Mouse (Mus musculus): ENCODE results near the gene Pank4.
A peak's percentile ranks its signal among the peaks of the same experiment; 100 is the strongest.

Pank4 gene

GRCm38 (mm10) chr4:154963901-154964580 is at the start of gene Pank4:
Gene Pank4, plus strand, starts transcription at chr4:154964123.
- DNase-seq (ENCODE audit: low spot score in 2 of 2) = peak; percentile 87 to 91

- DNase-seq (ENCODE audit: low spot score in 2 of 2) = no peak
These were observed 49.7 kb upstream of the Pank4 start for GRCm38 (mm10) chr4:154914252-154914651.

GRCm38 (mm10) chr4:154914707-154915106 is 49.2 kb upstream of the Pank4 start:
- DNase-seq (ENCODE audit: low spot score in 2 of 2) = no peak

- no peak for DNase-seq (ENCODE audit: low spot score in 2 of 2)
These were observed 48.6 kb upstream of the Pank4 start for GRCm38 (mm10) chr4:154915286-154915685.

GRCm38 (mm10) chr4:154916662-154917061 is 47.3 kb upstream of the Pank4 start:
- DNase-seq (ENCODE audit: low spot score in 2 of 2) = no peak

GRCm38 (mm10) chr4:154922291-154922690 is 41.6 kb upstream of the Pank4 start:
- no peak for DNase-seq (ENCODE audit: low spot score in 2 of 2)

- no peak for DNase-seq (ENCODE audit: low spot score in 2 of 2)
These were observed 41.0 kb upstream of the Pank4 start for GRCm38 (mm10) chr4:154922931-154923330.

- DNase-seq (ENCODE audit: low spot score in 2 of 2) = no peak
These were observed 38.5 kb upstream of the Pank4 start for GRCm38 (mm10) chr4:154925413-154925812.

GRCm38 (mm10) chr4:154926969-154927898 is 36.7 kb upstream of the Pank4 start:
- DNase-seq (ENCODE audit: low spot score in 2 of 2) = no peak

GRCm38 (mm10) chr4:154927899-154928337 is 36.0 kb upstream of the Pank4 start:
- no peak for DNase-seq (ENCODE audit: low spot score in 2 of 2)

GRCm38 (mm10) chr4:154928395-154929087 is 35.4 kb upstream of the Pank4 start, which contains the start of gene Tnfrsf14:
Gene Tnfrsf14, minus strand, starts transcription at chr4:154928563.
- no peak for DNase-seq (ENCODE audit: low spot score in 2 of 2)

GRCm38 (mm10) chr4:154929088-154929660 is 34.7 kb upstream of the Pank4 start:
- no peak for DNase-seq (ENCODE audit: low spot score in 2 of 2)

GRCm38 (mm10) chr4:154933306-154933907 is 30.5 kb upstream of the Pank4 start:
- no peak for DNase-seq (ENCODE audit: low spot score in 2 of 2)

- DNase-seq (ENCODE audit: low spot score in 2 of 2) = no peak
These were observed 29.1 kb upstream of the Pank4 start for GRCm38 (mm10) chr4:154934800-154935199.

- no peak for DNase-seq (ENCODE audit: low spot score in 2 of 2)
These were observed 28.1 kb upstream of the Pank4 start for GRCm38 (mm10) chr4:154935788-154936187.

- no peak for DNase-seq (ENCODE audit: low spot score in 2 of 2)
These were observed 27.2 kb upstream of the Pank4 start for GRCm38 (mm10) chr4:154936542-154937255.

GRCm38 (mm10) chr4:154937746-154938145 is 26.2 kb upstream of the Pank4 start:
- no peak for DNase-seq (ENCODE audit: low spot score in 2 of 2)

GRCm38 (mm10) chr4:154940156-154940555 is 23.8 kb upstream of the Pank4 start:
- no peak for DNase-seq (ENCODE audit: low spot score in 2 of 2)

- no peak for DNase-seq (ENCODE audit: low spot score in 2 of 2)
These were observed 22.1 kb upstream of the Pank4 start for GRCm38 (mm10) chr4:154941831-154942230.

GRCm38 (mm10) chr4:154942632-154943322 is 21.1 kb upstream of the Pank4 start:
- no peak for DNase-seq (ENCODE audit: low spot score in 2 of 2)
